Mouse (Mus musculus) CH12.LX (cell line): ENCODE results near the gene Nop16.

Source experiments
- CHD1 ChIP-seq: IDR thresholded peaks from 2 replicates; pipeline ENCODE4 v1.6.1; 2012; ENCODE audit warnings: low read depth, low read length, improper control_type of control experiment, inconsistent platforms
- CHD2 ChIP-seq: IDR thresholded peaks from 2 replicates; pipeline ENCODE4 v1.6.1; 2011; ENCODE audit warnings: low read length, improper control_type of control experiment
- CTCF ChIP-seq, 2 experiments: IDR thresholded peaks in 1 of 2; conservative IDR thresholded peaks in 1 of 2; 2 replicates each; pipeline ENCODE4 v1.5.1; 2011 to 2012; ENCODE audit warnings: low read depth in 2 of 2, low read length in 2 of 2, improper control_type of control experiment in 1 of 2, inconsistent platforms in 1 of 2, mild to moderate bottlenecking in 1 of 2, moderate library complexity in 1 of 2
- ELF1 ChIP-seq: IDR thresholded peaks from 2 replicates; pipeline ENCODE4 v1.6.1; 2014; ENCODE audit warnings: low read depth, mild to moderate bottlenecking, inconsistent platforms, low read length, improper control_type of control experiment
- IRF4 ChIP-seq: IDR thresholded peaks from 2 replicates; pipeline ENCODE4 v1.6.1; 2014; ENCODE audit warnings: low read depth, mild to moderate bottlenecking, inconsistent platforms, low read length, improper control_type of control experiment
- KAT2A ChIP-seq: IDR thresholded peaks from 2 replicates; pipeline ENCODE4 v1.6.1; 2012; ENCODE audit warnings: low read length, improper control_type of control experiment, inconsistent platforms; ENCODE audit not compliant: insufficient replicate concordance
- MEF2A ChIP-seq: IDR thresholded peaks from 2 replicates; pipeline ENCODE4 v1.6.1; 2014; ENCODE audit warnings: low read depth, mild to moderate bottlenecking, inconsistent platforms, low read length, improper control_type of control experiment, borderline replicate concordance
- NELFE ChIP-seq: IDR thresholded peaks from 2 replicates; pipeline ENCODE4 v1.6.1; 2011; ENCODE audit warnings: low read depth, low read length, improper control_type of control experiment
- POLR2A ChIP-seq: IDR thresholded peaks from 2 replicates; pipeline ENCODE4 v1.6.1; 2011; ENCODE audit warnings: low read depth, mild to moderate bottlenecking, improper control_type of control experiment, low read length
- RCOR1 ChIP-seq: conservative IDR thresholded peaks from 2 replicates; pipeline ENCODE4 v1.6.1; 2012; ENCODE audit warnings: low read depth, mild to moderate bottlenecking, inconsistent platforms, low read length, improper control_type of control experiment
- SMC3 ChIP-seq: IDR thresholded peaks from 2 replicates; pipeline ENCODE4 v1.6.1; 2011; ENCODE audit warnings: low read depth, low read length, improper control_type of control experiment
- TBP ChIP-seq: conservative IDR thresholded peaks from 2 replicates; pipeline ENCODE4 v1.6.1; 2011; ENCODE audit warnings: low read depth, low read length, improper control_type of control experiment

DNA sequence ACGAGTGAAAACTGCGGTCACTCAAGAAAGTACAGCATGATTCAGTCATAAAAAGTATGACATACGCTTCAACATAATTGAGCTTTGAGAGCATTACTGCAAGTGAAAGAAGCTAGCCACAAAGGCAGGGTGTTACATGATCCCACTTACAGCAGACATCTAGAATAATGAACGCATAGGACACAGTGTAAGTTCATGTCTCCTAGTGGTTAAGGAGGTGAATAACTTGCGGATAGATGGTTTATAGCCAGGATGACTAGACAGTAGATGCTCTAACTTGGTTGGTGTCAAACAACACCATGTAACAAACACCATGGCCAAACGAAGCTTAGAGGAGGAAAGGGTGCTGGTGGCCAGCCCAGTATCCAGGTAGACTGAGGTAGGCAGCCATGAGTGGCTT is 27.1 kb upstream of the Nop16 start:
- no peak for TF ChIP-seq SMC3
- no peak for TF ChIP-seq ELF1
- TF ChIP-seq CTCF (conservative IDR thresholded peaks at IDR 0.05 in 1 of 2, IDR thresholded peaks at IDR 0.05 in 1 of 2; ENCODE audit: low read depth in 2 of 2, low read length in 2 of 2) = peak; percentile 13 to 16; a peak in 1 of 4 replicates
- TF ChIP-seq POLR2A = no peak
- TF ChIP-seq TBP = no peak
- TF ChIP-seq MEF2A = no peak
- no peak for TF ChIP-seq CHD1
- no peak for TF ChIP-seq NELFE
- no peak for TF ChIP-seq IRF4
- TF ChIP-seq RCOR1 = no peak
- TF ChIP-seq KAT2A = no peak
- no peak for TF ChIP-seq CHD2
